Mouse (Mus musculus): ENCODE measurements around the gene Lrrc25. TPM values are rescaled to one million over a fixed set of nuclear protein-coding genes. Genes with fewer than 3 reads are reported as not detected.

Lrrc25 gene
- polyA plus RNA-seq, 1 experiment, result 3.5 TPM

DNA sequence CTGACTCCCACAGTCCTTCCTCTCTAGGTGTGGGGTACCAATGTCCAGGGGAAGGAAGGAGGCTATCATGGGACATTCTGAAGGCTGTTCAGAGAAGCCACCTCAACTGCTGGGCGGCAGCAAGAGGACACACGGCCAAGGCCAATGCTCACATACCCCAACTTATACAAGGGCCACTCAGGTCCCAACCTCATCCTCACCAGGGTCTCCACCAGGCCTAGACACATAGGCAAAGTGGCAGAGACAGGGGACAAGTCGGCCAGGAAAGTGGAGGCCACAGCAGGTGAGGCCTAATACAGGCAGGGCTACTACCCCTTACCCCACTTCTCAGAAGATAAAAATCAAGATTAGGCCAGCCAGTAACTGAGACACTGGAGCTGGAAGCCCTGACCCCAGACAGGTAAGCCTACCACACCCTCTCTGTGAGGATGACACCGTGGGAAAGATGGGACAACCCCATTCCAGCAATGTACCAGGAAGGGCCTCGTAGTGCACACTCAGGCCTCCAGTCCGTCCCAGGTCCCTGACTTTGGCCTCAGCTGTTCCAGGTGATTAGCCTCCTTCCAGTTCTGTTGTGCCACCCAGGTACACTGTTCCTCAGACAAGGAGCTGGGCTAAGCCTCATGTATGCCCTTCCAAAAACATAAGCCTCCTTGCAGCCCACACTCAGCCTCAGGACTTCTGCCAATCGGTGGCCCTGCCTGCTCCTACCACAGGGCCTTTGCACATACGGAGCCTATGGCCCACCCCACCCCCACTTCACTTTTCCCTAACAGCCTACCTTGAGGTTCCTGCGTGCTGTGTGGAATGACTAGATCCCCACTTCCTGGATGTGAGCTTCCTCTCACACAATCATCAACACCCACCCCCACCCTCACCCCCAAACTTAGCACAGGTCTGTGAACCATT is 9.8 kb upstream of the Lrrc25 start:
- no peaks in the 10 kb centered on the region for H3K36me3 ChIP-seq (ENCODE audit: control insufficient read depth, insufficient read depth, low read length)
- H3K4me1 ChIP-seq (ENCODE audit: control insufficient read depth, insufficient read depth, low read length), result peaks cover 6% of the 10 kb centered on the region; the same call in 1 of the 2 replicates
- no peak for DNase-seq
- H3K4me3 ChIP-seq (ENCODE audit: insufficient read depth, low read depth, low read length), result no peak overlapping the region
- no peak overlapping the region for H3K27ac ChIP-seq (ENCODE audit: insufficient read depth, low read depth, low read length)
- 71% methylated on average over 9 of the region's 9 CpGs for WGBS
- TF ChIP-seq CTCF (conservative IDR thresholded peaks at IDR 0.05; ENCODE audit: insufficient read depth, insufficient read length, low read depth, low read length), result no peak
- no peak for TF ChIP-seq POLR2A (IDR thresholded peaks at IDR 0.05; ENCODE audit: low read depth, low read length)
- H3K27me3 ChIP-seq (replicated peaks; ENCODE audit: control insufficient read depth, insufficient read depth, low read length), result no peaks in the 10 kb centered on the region

DNA sequence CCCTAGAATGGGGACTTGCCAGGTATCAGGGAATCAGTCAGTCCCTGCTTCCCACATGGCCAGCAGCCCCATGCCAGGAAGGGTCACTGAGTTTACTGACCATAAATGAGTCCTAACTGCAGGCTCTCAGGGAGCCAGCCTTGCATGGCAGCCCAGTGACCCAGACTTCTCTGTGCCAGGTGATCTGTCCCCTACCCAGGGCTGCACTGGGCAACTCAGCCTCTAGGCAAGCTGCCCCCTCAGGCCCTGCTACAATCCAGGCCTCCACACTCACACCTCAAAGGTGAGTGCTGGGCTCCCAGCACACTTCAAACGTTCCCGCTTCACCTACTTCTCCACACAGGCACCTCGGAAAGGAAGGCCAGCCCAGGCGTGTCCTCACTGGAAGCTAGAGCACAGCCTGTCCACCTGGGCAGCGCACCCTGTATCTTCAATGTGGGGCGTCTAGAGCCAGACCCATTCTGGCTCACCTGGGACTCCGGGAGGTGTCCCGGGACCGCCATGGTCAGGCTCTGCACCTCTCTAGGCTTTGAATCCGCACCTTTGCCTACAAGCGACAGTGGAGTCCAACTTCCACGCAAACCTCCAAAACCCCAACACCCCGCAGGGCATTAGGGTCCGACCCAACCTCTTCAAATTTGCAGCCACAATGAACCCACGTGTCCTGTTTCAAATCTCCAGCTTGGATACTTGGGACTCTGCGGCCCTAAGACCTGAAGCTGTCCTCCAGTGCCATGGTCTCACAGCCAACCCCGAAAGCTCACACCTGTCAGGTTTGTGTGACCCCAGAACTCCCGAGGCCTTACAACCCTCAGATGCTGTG is 9.0 kb upstream of the Lrrc25 start:
- Histone ChIP-seq H3K36me3 (ENCODE audit: control insufficient read depth, insufficient read depth, low read length) (no peaks in the 10 kb centered on the region), H3K27ac (ENCODE audit: insufficient read depth, low read depth, low read length) (no peak overlapping the region), H3K4me1 (ENCODE audit: control insufficient read depth, insufficient read depth, low read length) (peaks cover 11% of the 10 kb centered on the region; the same call in 1 of the 2 replicates), H3K4me3 (ENCODE audit: insufficient read depth, low read depth, low read length) (peak overlapping the region; percentile 87), H3K27me3 (replicated peaks; ENCODE audit: control insufficient read depth, insufficient read depth, low read length) (no peaks in the 10 kb centered on the region)
- 44% methylated on average over 18 of the region's 18 CpGs for WGBS
- DNase-seq, result peak; percentile 54
- TF ChIP-seq POLR2A (IDR thresholded peaks at IDR 0.05; ENCODE audit: low read depth, low read length) (no peak), CTCF (conservative IDR thresholded peaks at IDR 0.05; ENCODE audit: insufficient read depth, insufficient read length, low read depth, low read length) (no peak)

DNA sequence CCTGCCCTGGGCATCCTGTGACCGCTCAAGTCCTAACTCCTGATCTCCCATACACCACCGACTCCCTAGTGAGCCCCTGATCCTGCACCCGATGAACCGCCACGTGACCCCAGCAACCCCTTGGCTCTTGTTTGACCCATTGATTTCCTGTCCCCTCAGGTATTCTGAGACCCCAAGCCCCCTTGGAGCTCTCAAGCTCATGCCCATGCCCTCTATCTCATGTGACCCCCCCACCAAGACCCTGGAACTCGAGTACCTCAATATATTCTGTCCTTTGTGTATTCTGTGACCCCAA is 8.4 kb upstream of the Lrrc25 start:
- peak overlapping the region; percentile 30; the same call in 1 of the 2 replicates for H3K27ac ChIP-seq (ENCODE audit: insufficient read depth, low read depth, low read length)
- TF ChIP-seq POLR2A (IDR thresholded peaks at IDR 0.05; ENCODE audit: low read depth, low read length), result no peak
- no peak for TF ChIP-seq CTCF (conservative IDR thresholded peaks at IDR 0.05; ENCODE audit: insufficient read depth, insufficient read length, low read depth, low read length)
- DNase-seq, result no peak
- no peaks in the 10 kb centered on the region for H3K36me3 ChIP-seq (ENCODE audit: control insufficient read depth, insufficient read depth, low read length)
- H3K4me1 ChIP-seq (ENCODE audit: control insufficient read depth, insufficient read depth, low read length), result peaks cover 11% of the 10 kb centered on the region; the same call in 1 of the 2 replicates
- peak overlapping the region; percentile 87 for H3K4me3 ChIP-seq (ENCODE audit: insufficient read depth, low read depth, low read length)
- H3K27me3 ChIP-seq (replicated peaks; ENCODE audit: control insufficient read depth, insufficient read depth, low read length), result no peaks in the 10 kb centered on the region
- WGBS, result 24% methylated on average over 6 of the region's 6 CpGs

- Histone ChIP-seq H3K4me3 (ENCODE audit: insufficient read depth, low read depth, low read length) (peak overlapping the region; percentile 87), H3K27me3 (replicated peaks; ENCODE audit: control insufficient read depth, insufficient read depth, low read length) (no peaks in the 10 kb centered on the region), H3K36me3 (ENCODE audit: control insufficient read depth, insufficient read depth, low read length) (no peaks in the 10 kb centered on the region), H3K4me1 (ENCODE audit: control insufficient read depth, insufficient read depth, low read length) (peaks cover 11% of the 10 kb centered on the region; the same call in 1 of the 2 replicates), H3K27ac (ENCODE audit: insufficient read depth, low read depth, low read length) (peak overlapping the region; percentile 86)
- WGBS, result 2% methylated on average over 84 of the region's 84 CpGs
- DNase-seq, result peak; percentile 58
- TF ChIP-seq CTCF (conservative IDR thresholded peaks at IDR 0.05; ENCODE audit: insufficient read depth, insufficient read length, low read depth, low read length) (no peak), POLR2A (IDR thresholded peaks at IDR 0.05; ENCODE audit: low read depth, low read length) (no peak)
Observed at GRCm38 (mm10) chr8:70607898-70608748, 7.8 kb upstream of the Lrrc25 start.

DNA sequence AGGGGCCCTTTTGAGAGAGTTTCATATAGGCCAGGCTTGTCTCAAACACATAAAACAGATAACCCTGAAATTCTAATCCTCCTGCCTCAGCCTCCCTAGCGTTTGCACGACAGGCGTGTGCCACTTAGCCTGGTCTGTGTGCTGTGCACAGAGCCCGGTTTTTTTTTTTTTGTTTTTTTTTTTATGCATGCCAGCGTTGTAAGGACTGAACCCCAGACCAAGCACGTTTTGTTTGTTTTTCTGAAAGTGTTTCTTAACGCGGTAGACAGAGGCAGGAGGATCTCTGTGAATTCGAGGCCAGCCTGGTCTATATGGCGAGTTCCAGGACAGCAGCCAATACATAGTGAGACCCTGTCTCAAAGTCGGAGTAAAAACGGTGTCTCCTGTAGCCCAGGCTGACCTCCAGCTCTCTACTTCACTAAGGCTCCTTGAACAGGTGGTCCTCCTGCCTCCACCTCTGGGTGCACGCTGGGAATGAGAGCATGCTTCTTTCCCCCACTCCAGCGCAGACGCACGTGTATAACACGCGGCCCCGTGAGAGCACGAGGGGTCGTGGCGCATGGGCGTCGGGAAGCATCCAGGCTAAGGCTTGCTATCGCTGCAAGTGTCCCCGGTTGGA is 7.1 kb upstream of the Lrrc25 start, which contains the start of gene Ssbp4:
Ssbp4 (minus strand) TSS at position 124 of the 619 bp plus-strand sequence.
- Histone ChIP-seq H3K4me3 (ENCODE audit: insufficient read depth, low read depth, low read length) (peak within 1 kb of the TSS; percentile 87), H3K27ac (ENCODE audit: insufficient read depth, low read depth, low read length) (peak within 1 kb of the TSS; percentile 99), H3K27me3 (replicated peaks; ENCODE audit: control insufficient read depth, insufficient read depth, low read length) (no peaks in the 10 kb centered on the region), H3K4me1 (ENCODE audit: control insufficient read depth, insufficient read depth, low read length) (peaks cover 11% of the 10 kb centered on the region; the same call in 1 of the 2 replicates), H3K36me3 (ENCODE audit: control insufficient read depth, insufficient read depth, low read length) (no peaks in the 10 kb centered on the region)
- WGBS, result 5% methylated on average over 26 of the region's 26 CpGs
- TF ChIP-seq CTCF (conservative IDR thresholded peaks at IDR 0.05; ENCODE audit: insufficient read depth, insufficient read length, low read depth, low read length) (no peak), POLR2A (IDR thresholded peaks at IDR 0.05; ENCODE audit: low read depth, low read length) (no peak)
- no peak for DNase-seq

GRCm38 (mm10) chr8:70609368-70609848 is 6.5 kb upstream of the Lrrc25 start:
- Histone ChIP-seq H3K4me1 (ENCODE audit: control insufficient read depth, insufficient read depth, low read length) (peaks cover 11% of the 10 kb centered on the region; the same call in 1 of the 2 replicates), H3K27me3 (replicated peaks; ENCODE audit: control insufficient read depth, insufficient read depth, low read length) (no peaks in the 10 kb centered on the region), H3K36me3 (ENCODE audit: control insufficient read depth, insufficient read depth, low read length) (no peaks in the 10 kb centered on the region), H3K27ac (ENCODE audit: insufficient read depth, low read depth, low read length) (peak overlapping the region; percentile 99), H3K4me3 (ENCODE audit: insufficient read depth, low read depth, low read length) (peak overlapping the region; percentile 61)
- DNase-seq, result peak; percentile 94
- 1% methylated on average over 39 of the region's 39 CpGs for WGBS
- TF ChIP-seq POLR2A (IDR thresholded peaks at IDR 0.05; ENCODE audit: low read depth, low read length) (peak; percentile 19), CTCF (conservative IDR thresholded peaks at IDR 0.05; ENCODE audit: insufficient read depth, insufficient read length, low read depth, low read length) (no peak)
